Mouse (Mus musculus) c-Kit-negative CD71-positive TER-119-positive erythroid progenitor cells, embryonic 14.5 days (primary cell): ENCODE results near the gene Usp47.

Source experiments
- DNase-seq: peaks from one replicate; pipeline ENCODE4 v3.0.0-alpha.2; 2013; ENCODE audit warnings: low read depth, low spot score

Usp47 gene

GRCm38 (mm10) chr7:112155194-112155593, 131.9 kb downstream of the Usp47 start:
- DNase-seq, result no peak

- DNase-seq, result no peak
Measured at GRCm38 (mm10) chr7:112157584-112158315, 134.4 kb downstream of the Usp47 start.

GRCm38 (mm10) chr7:112158316-112158741, 135.0 kb downstream of the Usp47 start:
- no peak for DNase-seq

GRCm38 (mm10) chr7:112158942-112159341, 135.6 kb downstream of the Usp47 start, which contains the start of gene Dkk3:
Dkk3 (minus strand) TSS chr7:112159057.
- DNase-seq, result no peak

GRCm38 (mm10) chr7:112159835-112160234, 136.5 kb downstream of the Usp47 start:
- no peak for DNase-seq
